Mouse (Mus musculus): ENCODE data around the gene Polr2a. TPM values are rescaled to one million over a fixed set of nuclear protein-coding genes. Genes with fewer than 3 reads are reported as not detected.

Gene Polr2a
- polyA plus RNA-seq, 1 experiment = 84.2 TPM

GRCm38 (mm10) chr11:69709554-69710446 is 48.6 kb downstream of the Polr2a start:
- TF ChIP-seq CTCF (IDR thresholded peaks at IDR 0.05; ENCODE audit: control insufficient read depth, insufficient read depth, insufficient read length) (no peak), CEBPB (IDR thresholded peaks at IDR 0.05; ENCODE audit: low read depth) (no peak), MYOD1 (IDR thresholded peaks at IDR 0.05; ENCODE audit: control insufficient read depth, insufficient read length, low read depth) (no peak), MAX (IDR thresholded peaks at IDR 0.05) (no peak), USF1 (IDR thresholded peaks at IDR 0.05; ENCODE audit: low read depth) (no peak), FOSL1 (IDR thresholded peaks at IDR 0.05; ENCODE audit: insufficient read depth, low read length, poor library complexity, severe bottlenecking) (no peak), MYOG (IDR thresholded peaks at IDR 0.05; ENCODE audit: control insufficient read depth, extremely low read depth, insufficient read length) (no peak)
- Histone ChIP-seq H3K79me3 (ENCODE audit: low read depth) (no peaks in the 10 kb centered on the region), H3K79me2 (ENCODE audit: control insufficient read depth, insufficient read depth) (no peaks in the 10 kb centered on the region), H3K4me3 (ENCODE audit: insufficient read depth, poor library complexity, severe bottlenecking) (no peak overlapping the region), H3ac (ENCODE audit: control insufficient read depth, insufficient read length, low read depth) (no peak overlapping the region), H3K36me3 (ENCODE audit: control insufficient read depth, insufficient read depth) (no peaks in the 10 kb centered on the region), H3K27me3 (ENCODE audit: control insufficient read depth, insufficient read depth, insufficient read length) (no peaks in the 10 kb centered on the region)

GRCm38 (mm10) chr11:69708614-69709265 is 49.7 kb downstream of the Polr2a start:
- Histone ChIP-seq H3K36me3 (ENCODE audit: control insufficient read depth, insufficient read depth) (no peaks in the 10 kb centered on the region), H3K79me2 (ENCODE audit: control insufficient read depth, insufficient read depth) (no peaks in the 10 kb centered on the region), H3ac (ENCODE audit: control insufficient read depth, insufficient read length, low read depth) (no peak overlapping the region), H3K79me3 (ENCODE audit: low read depth) (no peaks in the 10 kb centered on the region), H3K4me3 (ENCODE audit: insufficient read depth, poor library complexity, severe bottlenecking) (no peak overlapping the region), H3K27me3 (ENCODE audit: control insufficient read depth, insufficient read depth, insufficient read length) (no peaks in the 10 kb centered on the region)
- TF ChIP-seq MYOG (IDR thresholded peaks at IDR 0.05; ENCODE audit: control insufficient read depth, extremely low read depth, insufficient read length) (no peak), USF1 (IDR thresholded peaks at IDR 0.05; ENCODE audit: low read depth) (no peak), CEBPB (IDR thresholded peaks at IDR 0.05; ENCODE audit: low read depth) (no peak), CTCF (IDR thresholded peaks at IDR 0.05; ENCODE audit: control insufficient read depth, insufficient read depth, insufficient read length) (no peak), FOSL1 (IDR thresholded peaks at IDR 0.05; ENCODE audit: insufficient read depth, low read length, poor library complexity, severe bottlenecking) (no peak), MAX (IDR thresholded peaks at IDR 0.05) (no peak), MYOD1 (IDR thresholded peaks at IDR 0.05; ENCODE audit: control insufficient read depth, insufficient read length, low read depth) (no peak)

GRCm38 (mm10) chr11:69707873-69708381 is 50.5 kb downstream of the Polr2a start:
- Histone ChIP-seq H3K27me3 (ENCODE audit: control insufficient read depth, insufficient read depth, insufficient read length) (no peaks in the 10 kb centered on the region), H3K4me3 (ENCODE audit: insufficient read depth, poor library complexity, severe bottlenecking) (no peak overlapping the region), H3K36me3 (ENCODE audit: control insufficient read depth, insufficient read depth) (no peaks in the 10 kb centered on the region), H3K79me3 (ENCODE audit: low read depth) (no peaks in the 10 kb centered on the region), H3ac (ENCODE audit: control insufficient read depth, insufficient read length, low read depth) (no peak overlapping the region), H3K79me2 (ENCODE audit: control insufficient read depth, insufficient read depth) (no peaks in the 10 kb centered on the region)
- TF ChIP-seq FOSL1 (IDR thresholded peaks at IDR 0.05; ENCODE audit: insufficient read depth, low read length, poor library complexity, severe bottlenecking) = no peak
- TF ChIP-seq MAX (IDR thresholded peaks at IDR 0.05) = no peak
- TF ChIP-seq USF1 (IDR thresholded peaks at IDR 0.05; ENCODE audit: low read depth) = no peak
- TF ChIP-seq MYOD1 (IDR thresholded peaks at IDR 0.05; ENCODE audit: control insufficient read depth, insufficient read length, low read depth) = no peak

- no peaks in the 10 kb centered on the region for H3K79me2 ChIP-seq (ENCODE audit: control insufficient read depth, insufficient read depth)
- H3K79me3 ChIP-seq (ENCODE audit: low read depth) = no peaks in the 10 kb centered on the region
- H3K27me3 ChIP-seq (ENCODE audit: control insufficient read depth, insufficient read depth, insufficient read length) = no peaks in the 10 kb centered on the region
- no peak for TF ChIP-seq USF1 (IDR thresholded peaks at IDR 0.05; ENCODE audit: low read depth)
- TF ChIP-seq CEBPB (IDR thresholded peaks at IDR 0.05; ENCODE audit: low read depth) = no peak
- TF ChIP-seq MAX (IDR thresholded peaks at IDR 0.05) = no peak
- no peak overlapping the region for H3ac ChIP-seq (ENCODE audit: control insufficient read depth, insufficient read length, low read depth)
- H3K4me3 ChIP-seq (ENCODE audit: insufficient read depth, poor library complexity, severe bottlenecking) = no peak overlapping the region
- no peaks in the 10 kb centered on the region for H3K36me3 ChIP-seq (ENCODE audit: control insufficient read depth, insufficient read depth)
Observed at GRCm38 (mm10) chr11:69707480-69707847, 51.0 kb downstream of the Polr2a start.

DNA sequence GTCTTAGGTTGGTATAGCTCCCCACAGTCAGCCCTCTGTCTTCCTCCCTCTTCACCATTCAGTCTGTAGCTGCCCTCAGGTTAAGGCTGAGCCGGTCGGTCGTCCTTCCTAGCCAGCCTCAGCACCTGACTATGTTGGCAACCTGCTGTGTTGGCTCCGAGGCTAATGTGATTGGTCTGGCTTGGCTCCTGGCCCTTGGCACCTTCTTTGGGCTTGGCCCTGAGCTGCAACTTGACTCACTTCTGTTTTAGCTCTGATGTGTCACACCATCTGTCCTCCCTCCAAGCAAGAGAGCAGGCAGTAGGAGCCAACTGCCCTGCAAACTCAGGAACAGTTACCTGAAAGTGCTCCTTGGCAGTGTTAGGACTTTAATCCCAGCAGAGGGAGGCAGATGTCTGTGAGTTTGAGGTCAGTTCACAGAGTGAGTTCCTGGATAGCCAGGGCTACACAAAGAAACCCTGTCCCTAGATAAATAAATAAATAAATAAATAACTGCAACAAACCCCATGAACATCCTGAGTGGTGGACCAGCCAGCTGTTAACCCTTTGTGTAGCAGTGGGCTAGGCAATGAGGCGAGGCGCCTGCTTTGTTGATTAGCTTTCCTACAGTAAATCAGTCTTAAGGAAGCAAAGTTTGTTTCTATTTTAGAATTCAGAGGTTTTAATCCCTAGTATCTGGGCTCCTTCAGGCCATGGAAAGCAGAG is 51.5 kb downstream of the Polr2a start:
- H3ac ChIP-seq (ENCODE audit: control insufficient read depth, insufficient read length, low read depth) = no peak overlapping the region
- no peak overlapping the region for H3K4me3 ChIP-seq (ENCODE audit: insufficient read depth, poor library complexity, severe bottlenecking)
- H3K27me3 ChIP-seq (ENCODE audit: control insufficient read depth, insufficient read depth, insufficient read length) = no peaks in the 10 kb centered on the region
- H3K36me3 ChIP-seq (ENCODE audit: control insufficient read depth, insufficient read depth) = no peaks in the 10 kb centered on the region
- no peaks in the 10 kb centered on the region for H3K79me2 ChIP-seq (ENCODE audit: control insufficient read depth, insufficient read depth)
- no peak for TF ChIP-seq CTCF (IDR thresholded peaks at IDR 0.05; ENCODE audit: control insufficient read depth, insufficient read depth, insufficient read length)
- no peak for TF ChIP-seq CEBPB (IDR thresholded peaks at IDR 0.05; ENCODE audit: low read depth)
- TF ChIP-seq USF1 (IDR thresholded peaks at IDR 0.05; ENCODE audit: low read depth) = no peak
- TF ChIP-seq MYOD1 (IDR thresholded peaks at IDR 0.05; ENCODE audit: control insufficient read depth, insufficient read length, low read depth) = no peak
- no peak for TF ChIP-seq MAX (IDR thresholded peaks at IDR 0.05)
- no peak for TF ChIP-seq FOSL1 (IDR thresholded peaks at IDR 0.05; ENCODE audit: insufficient read depth, low read length, poor library complexity, severe bottlenecking)
- TF ChIP-seq MYOG (IDR thresholded peaks at IDR 0.05; ENCODE audit: control insufficient read depth, extremely low read depth, insufficient read length) = no peak
- no peaks in the 10 kb centered on the region for H3K79me3 ChIP-seq (ENCODE audit: low read depth)
